Mouse (Mus musculus): ENCODE measurements at regions not wholly inside any gene's neighbourhood (a gene's known extent, or its start where the extent isn't known, plus 50 kb on each side); places are given as distances from the start of the nearest gene placed in this dataset.
"Not testable (repeated sequence)": the region's sequence is repeated elsewhere in the genome, so short reads cannot be mapped to it uniquely, and the experiment has no call there.

GRCm38 (mm10) chr10:70866737-70867136 lies 211.0 kb upstream of the Phyhipl start:
- DNase-seq, result no peak

GRCm38 (mm10) chr10:70864650-70865049 lies 208.9 kb upstream of the Phyhipl start:
- DNase-seq, result no peak

- no peak for DNase-seq
Observed at GRCm38 (mm10) chr10:70862022-70862335, 206.2 kb upstream of the Phyhipl start.

- no peak for DNase-seq
Observed at GRCm38 (mm10) chr10:70861131-70862021, 205.6 kb upstream of the Phyhipl start.

- no peak for DNase-seq
Observed at GRCm38 (mm10) chr10:70857155-70857820, 201.5 kb upstream of the Phyhipl start.

GRCm38 (mm10) chr10:70855948-70856347 lies 200.2 kb upstream of the Phyhipl start:
- no peak for DNase-seq

GRCm38 (mm10) chr10:70853614-70854013 lies 197.8 kb upstream of the Phyhipl start:
- no peak for DNase-seq

GRCm38 (mm10) chr10:70848141-70848540 lies 192.4 kb upstream of the Phyhipl start:
- DNase-seq, result no peak

GRCm38 (mm10) chr10:70847341-70847882 lies 191.6 kb upstream of the Phyhipl start:
- DNase-seq, result no peak

GRCm38 (mm10) chr10:70846281-70847168 lies 190.8 kb upstream of the Phyhipl start:
- no peak for DNase-seq

- DNase-seq, result no peak
Observed at GRCm38 (mm10) chr10:70843848-70844247, 188.1 kb upstream of the Phyhipl start.

GRCm38 (mm10) chr10:70842176-70842838 lies 186.5 kb upstream of the Phyhipl start:
- DNase-seq, result no peak

- not testable (repeated sequence) for DNase-seq
Observed at GRCm38 (mm10) chr10:70841179-70841578, 185.4 kb upstream of the Phyhipl start.

GRCm38 (mm10) chr10:70838147-70838546 lies 182.4 kb upstream of the Phyhipl start:
- DNase-seq, result no peak

- no peak for DNase-seq
Observed at GRCm38 (mm10) chr10:70837326-70837725, 181.6 kb upstream of the Phyhipl start.

- DNase-seq, result no peak
Observed at GRCm38 (mm10) chr10:70832616-70833015, 176.9 kb upstream of the Phyhipl start.

GRCm38 (mm10) chr10:70828217-70828616 lies 172.5 kb upstream of the Phyhipl start:
- no peak for DNase-seq

GRCm38 (mm10) chr10:70827522-70827921 lies 171.8 kb upstream of the Phyhipl start:
- not testable (repeated sequence) for DNase-seq

- DNase-seq, result no peak
Observed at GRCm38 (mm10) chr10:70826706-70827105, 170.9 kb upstream of the Phyhipl start.

GRCm38 (mm10) chr10:70825451-70825850 lies 169.7 kb upstream of the Phyhipl start:
- no peak for DNase-seq

- no peak for DNase-seq
Observed at GRCm38 (mm10) chr10:70824461-70824860, 168.7 kb upstream of the Phyhipl start.

- no peak for DNase-seq
Observed at GRCm38 (mm10) chr10:70819951-70820350, 164.2 kb upstream of the Phyhipl start.

Measured in kidney, adult 18-20 months (tissue).